Mouse (Mus musculus): ENCODE data around the gene Gm11172.

Gm11172 gene

GRCm38 (mm10) chr16:10812865-10813371 is at the start of gene Gm11172:
Gene Gm11172, plus strand, starts transcription at chr16:10812915.
- no peak for DNase-seq

- DNase-seq: no peak
Observed at GRCm38 (mm10) chr16:10763540-10764264, 49.0 kb upstream of the Gm11172 start.

- no peak for DNase-seq
Observed at GRCm38 (mm10) chr16:10764323-10764722, 48.4 kb upstream of the Gm11172 start.

GRCm38 (mm10) chr16:10767158-10767557 is 45.6 kb upstream of the Gm11172 start:
- peak; percentile 71 for DNase-seq

GRCm38 (mm10) chr16:10768821-10769220 is 43.9 kb upstream of the Gm11172 start:
- no peak for DNase-seq

- DNase-seq: no peak
Observed at GRCm38 (mm10) chr16:10769661-10770060, 43.1 kb upstream of the Gm11172 start.

GRCm38 (mm10) chr16:10770531-10771325 is 42.0 kb upstream of the Gm11172 start:
- no peak for DNase-seq

GRCm38 (mm10) chr16:10771769-10772510 is 40.8 kb upstream of the Gm11172 start:
- no peak for DNase-seq

- no peak for DNase-seq
Observed at GRCm38 (mm10) chr16:10773543-10773942, 39.2 kb upstream of the Gm11172 start.

GRCm38 (mm10) chr16:10774726-10775125 is 38.0 kb upstream of the Gm11172 start:
- DNase-seq: no peak

- DNase-seq: no peak
Observed at GRCm38 (mm10) chr16:10776322-10776721, 36.4 kb upstream of the Gm11172 start.

GRCm38 (mm10) chr16:10777579-10778160 is 35.0 kb upstream of the Gm11172 start:
- no peak for DNase-seq

- no peak for DNase-seq
Observed at GRCm38 (mm10) chr16:10780631-10781120, 32.0 kb upstream of the Gm11172 start.

GRCm38 (mm10) chr16:10781862-10782371 is 30.8 kb upstream of the Gm11172 start:
- no peak for DNase-seq

GRCm38 (mm10) chr16:10782377-10783151 is 30.2 kb upstream of the Gm11172 start:
- peak; percentile 24 for DNase-seq

- no peak for DNase-seq
Observed at GRCm38 (mm10) chr16:10783152-10783434, 29.6 kb upstream of the Gm11172 start.

GRCm38 (mm10) chr16:10783451-10783850 is 29.3 kb upstream of the Gm11172 start:
- DNase-seq: no peak

- peak; percentile 47 for DNase-seq
Observed at GRCm38 (mm10) chr16:10783883-10784792, 28.6 kb upstream of the Gm11172 start.

GRCm38 (mm10) chr16:10784793-10785370 is 27.8 kb upstream of the Gm11172 start:
- peak; percentile 90 for DNase-seq

Measured in kidney, adult 18-20 months (tissue).